Mouse (Mus musculus): ENCODE results near the gene Stn1. TPM values are rescaled to one million over a fixed set of nuclear protein-coding genes. Genes with fewer than 3 reads are reported as not detected.

Gene Stn1
- polyA plus RNA-seq, 1 experiment from 2014 or later, result 58.9 TPM

DNA sequence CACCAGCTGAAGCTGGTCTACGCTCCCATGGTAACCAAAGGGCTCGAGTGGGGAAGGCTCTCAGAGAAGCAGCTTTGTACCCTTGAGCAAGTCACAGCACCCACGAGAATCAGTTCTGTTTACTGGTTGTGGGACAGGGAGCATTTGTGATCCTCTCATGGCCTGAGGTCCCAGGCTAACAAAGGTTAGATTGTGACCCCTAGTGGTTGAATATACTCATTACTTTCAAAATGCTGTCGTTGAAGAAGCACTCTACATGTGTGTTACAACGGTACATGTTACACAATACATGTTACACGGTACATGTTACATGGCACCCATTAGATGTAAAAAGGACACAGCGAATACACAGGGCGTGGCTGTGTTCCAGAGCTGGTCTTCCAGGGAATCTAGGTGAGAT is 34.7 kb downstream of the Stn1 start:
- Histone ChIP-seq H3K4me2 (replicated peaks; ENCODE audit: low read depth, low read length) (no peak overlapping the region), H3K36me3 (ENCODE audit: insufficient read depth, low read length) (peaks cover 9% of the 10 kb centered on the region; the same call in 1 of the 2 replicates), H3K4me3 (ENCODE audit: low read length) (no peak overlapping the region), H3K9ac (replicated peaks; ENCODE audit: low read length) (no peak overlapping the region), H3K27me3 (ENCODE audit: insufficient read depth, low read length) (no peaks in the 10 kb centered on the region), H3K27ac (ENCODE audit: low read length) (no peak overlapping the region), H3K9me3 (ENCODE audit: low read length) (no peaks in the 10 kb centered on the region), H3K4me1 (ENCODE audit: insufficient read depth, low read length) (no peaks in the 10 kb centered on the region; the same call in none of the 2 replicates)
- WGBS, result 83% methylated on average over 8 of the region's 8 CpGs
- peak; percentile 13; the same call in 1 of the 2 replicates for ATAC-seq (ENCODE audit: low FRiP score, low TSS enrichment)

DNA sequence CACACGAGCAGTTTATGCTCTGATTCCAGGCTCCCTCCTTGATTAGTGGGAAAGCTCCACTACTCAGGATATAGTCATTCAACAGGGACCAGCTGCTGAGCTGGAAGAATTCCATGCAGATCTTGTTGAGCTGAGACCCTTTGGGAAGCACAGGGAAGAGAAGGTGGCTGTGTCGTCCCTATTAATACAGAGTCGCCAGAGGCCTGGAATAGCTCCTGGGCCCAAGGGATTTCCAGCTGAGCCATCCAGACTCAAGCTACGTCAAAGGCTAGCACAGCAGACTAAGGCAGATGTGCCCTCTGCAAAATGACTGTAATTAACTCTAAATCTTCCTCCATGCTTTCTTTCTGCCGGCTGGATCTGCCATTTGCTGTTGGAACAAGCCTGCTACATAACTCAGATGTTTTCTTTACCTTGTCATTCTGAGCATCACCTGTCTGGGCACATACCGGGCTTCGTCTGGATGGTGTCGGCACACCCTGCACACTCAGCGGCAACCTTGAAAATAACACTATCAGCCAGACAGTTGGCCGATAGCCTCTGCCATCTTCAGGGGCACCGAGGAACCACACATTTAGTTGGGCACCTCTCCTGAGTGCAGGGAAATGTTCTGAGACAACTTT is 36.8 kb downstream of the Stn1 start:
- Histone ChIP-seq H3K27ac (ENCODE audit: low read length) (no peak overlapping the region), H3K36me3 (ENCODE audit: insufficient read depth, low read length) (peaks cover 9% of the 10 kb centered on the region; the same call in 1 of the 2 replicates), H3K9ac (replicated peaks; ENCODE audit: low read length) (no peak overlapping the region), H3K4me3 (ENCODE audit: low read length) (no peak overlapping the region), H3K27me3 (ENCODE audit: insufficient read depth, low read length) (no peaks in the 10 kb centered on the region), H3K4me1 (ENCODE audit: insufficient read depth, low read length) (no peaks in the 10 kb centered on the region), H3K4me2 (replicated peaks; ENCODE audit: low read depth, low read length) (no peak overlapping the region), H3K9me3 (ENCODE audit: low read length) (no peaks in the 10 kb centered on the region)
- no peak for ATAC-seq (ENCODE audit: low FRiP score, low TSS enrichment)
- WGBS, result 79% methylated on average over 11 of the region's 11 CpGs

DNA sequence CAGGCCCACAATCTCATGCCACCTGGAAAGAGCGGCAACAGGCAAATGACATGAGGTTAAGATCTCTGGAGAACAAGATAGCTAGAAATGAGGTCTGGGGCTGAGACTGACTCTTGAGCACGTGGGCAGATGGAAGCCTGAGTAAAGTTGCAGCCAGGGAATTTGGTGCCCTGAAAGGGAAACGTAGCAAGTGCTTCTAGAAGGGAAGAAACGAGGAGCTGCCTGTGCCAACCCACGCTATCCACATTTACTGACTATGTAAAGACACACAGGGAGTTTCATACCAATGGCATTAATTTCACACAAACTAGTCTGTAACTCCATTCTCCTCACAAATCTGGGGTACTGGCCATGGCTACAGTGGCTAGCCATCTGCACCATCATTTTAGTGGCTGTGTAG is 37.5 kb downstream of the Stn1 start:
- no peaks in the 10 kb centered on the region for H3K4me1 ChIP-seq (ENCODE audit: insufficient read depth, low read length)
- H3K36me3 ChIP-seq (ENCODE audit: insufficient read depth, low read length), result peaks cover 6% of the 10 kb centered on the region; the same call in 1 of the 2 replicates
- no peaks in the 10 kb centered on the region for H3K27me3 ChIP-seq (ENCODE audit: insufficient read depth, low read length)
- 89% methylated on average over 5 of the region's 5 CpGs for WGBS
- H3K9me3 ChIP-seq (ENCODE audit: low read length), result no peaks in the 10 kb centered on the region
- H3K27ac ChIP-seq (ENCODE audit: low read length), result no peak overlapping the region
- no peak for ATAC-seq (ENCODE audit: low FRiP score, low TSS enrichment)
- H3K4me2 ChIP-seq (replicated peaks; ENCODE audit: low read depth, low read length), result no peak overlapping the region
- H3K9ac ChIP-seq (replicated peaks; ENCODE audit: low read length), result no peak overlapping the region
- no peak overlapping the region for H3K4me3 ChIP-seq (ENCODE audit: low read length)

DNA sequence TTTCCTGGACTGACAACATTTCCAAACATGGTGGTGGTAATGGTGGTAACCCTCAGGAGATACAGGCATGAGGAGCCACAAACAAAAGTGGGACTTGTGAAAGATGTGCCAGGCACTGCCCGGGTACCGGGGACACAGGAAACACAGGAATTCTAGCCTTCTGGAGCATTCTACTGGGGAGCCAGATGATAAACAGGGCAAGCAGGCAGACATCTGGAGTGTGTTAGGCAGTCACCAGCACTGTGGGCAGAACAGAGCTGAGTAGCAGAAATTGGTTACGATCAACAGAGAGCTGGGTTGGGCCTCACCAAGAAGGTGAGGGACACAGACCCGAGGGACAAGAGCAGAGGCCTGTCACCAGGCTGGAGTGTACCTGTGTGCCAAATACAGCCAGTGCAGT is 38.4 kb downstream of the Stn1 start:
- WGBS, result 68% methylated on average over 4 of the region's 4 CpGs
- H3K9ac ChIP-seq (replicated peaks; ENCODE audit: low read length), result no peak overlapping the region
- no peak overlapping the region for H3K4me3 ChIP-seq (ENCODE audit: low read length)
- H3K9me3 ChIP-seq (ENCODE audit: low read length), result no peaks in the 10 kb centered on the region
- H3K4me1 ChIP-seq (ENCODE audit: insufficient read depth, low read length), result no peaks in the 10 kb centered on the region
- no peak overlapping the region for H3K4me2 ChIP-seq (replicated peaks; ENCODE audit: low read depth, low read length)
- H3K36me3 ChIP-seq (ENCODE audit: insufficient read depth, low read length), result peaks cover 6% of the 10 kb centered on the region; the same call in 1 of the 2 replicates
- no peak overlapping the region for H3K27ac ChIP-seq (ENCODE audit: low read length)
- no peaks in the 10 kb centered on the region for H3K27me3 ChIP-seq (ENCODE audit: insufficient read depth, low read length)
- ATAC-seq (ENCODE audit: low FRiP score, low TSS enrichment), result no peak

DNA sequence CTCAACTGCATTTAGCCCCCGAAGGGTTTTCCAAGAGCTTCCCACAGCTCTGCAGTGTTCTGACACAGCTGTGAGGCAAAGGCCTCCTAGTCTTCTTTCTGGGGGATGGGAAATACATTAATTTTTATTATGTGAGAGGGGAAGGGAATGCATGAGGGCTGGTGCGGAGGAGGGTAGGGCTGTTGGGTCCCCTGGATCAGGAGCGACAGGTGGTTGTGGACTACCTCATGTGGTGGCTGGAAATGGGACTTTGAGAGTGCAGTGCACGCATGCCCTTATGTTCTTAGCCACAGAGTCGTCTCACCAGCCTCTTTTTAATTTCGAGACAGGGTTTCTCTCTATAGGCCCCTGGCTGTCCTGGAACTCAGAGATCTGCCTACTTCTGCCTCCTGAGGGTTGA is 39.6 kb downstream of the Stn1 start:
- Histone ChIP-seq H3K4me2 (replicated peaks; ENCODE audit: low read depth, low read length) (no peak overlapping the region), H3K4me1 (ENCODE audit: insufficient read depth, low read length) (no peaks in the 10 kb centered on the region), H3K27me3 (ENCODE audit: insufficient read depth, low read length) (no peaks in the 10 kb centered on the region), H3K4me3 (ENCODE audit: low read length) (no peak overlapping the region), H3K9ac (replicated peaks; ENCODE audit: low read length) (no peak overlapping the region), H3K27ac (ENCODE audit: low read length) (no peak overlapping the region), H3K9me3 (ENCODE audit: low read length) (no peaks in the 10 kb centered on the region), H3K36me3 (ENCODE audit: insufficient read depth, low read length) (peaks cover 6% of the 10 kb centered on the region; the same call in 1 of the 2 replicates)
- 78% methylated on average over 6 of the region's 6 CpGs for WGBS
- ATAC-seq (ENCODE audit: low FRiP score, low TSS enrichment), result no peak

DNA sequence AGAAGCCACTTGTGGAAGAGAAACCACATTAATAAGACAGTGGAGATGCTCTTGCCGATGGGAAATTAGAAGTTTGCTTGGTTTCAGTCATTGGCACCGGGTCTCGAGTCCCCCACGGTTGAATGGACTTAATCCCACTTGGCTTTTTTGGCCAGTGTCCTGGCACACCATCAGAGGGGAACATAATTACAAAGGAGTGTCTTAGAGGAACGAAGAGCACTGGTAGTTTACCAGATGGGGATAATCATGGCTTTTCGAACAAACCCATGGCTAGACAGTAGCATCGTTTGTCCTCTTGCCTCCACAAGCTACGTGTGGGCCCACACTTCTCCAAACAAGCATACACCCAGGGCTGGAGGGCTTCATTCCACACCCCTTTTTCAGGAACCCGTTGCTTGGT is 40.0 kb downstream of the Stn1 start:
- ATAC-seq (ENCODE audit: low FRiP score, low TSS enrichment), result no peak
- 78% methylated on average over 9 of the region's 9 CpGs for WGBS

DNA sequence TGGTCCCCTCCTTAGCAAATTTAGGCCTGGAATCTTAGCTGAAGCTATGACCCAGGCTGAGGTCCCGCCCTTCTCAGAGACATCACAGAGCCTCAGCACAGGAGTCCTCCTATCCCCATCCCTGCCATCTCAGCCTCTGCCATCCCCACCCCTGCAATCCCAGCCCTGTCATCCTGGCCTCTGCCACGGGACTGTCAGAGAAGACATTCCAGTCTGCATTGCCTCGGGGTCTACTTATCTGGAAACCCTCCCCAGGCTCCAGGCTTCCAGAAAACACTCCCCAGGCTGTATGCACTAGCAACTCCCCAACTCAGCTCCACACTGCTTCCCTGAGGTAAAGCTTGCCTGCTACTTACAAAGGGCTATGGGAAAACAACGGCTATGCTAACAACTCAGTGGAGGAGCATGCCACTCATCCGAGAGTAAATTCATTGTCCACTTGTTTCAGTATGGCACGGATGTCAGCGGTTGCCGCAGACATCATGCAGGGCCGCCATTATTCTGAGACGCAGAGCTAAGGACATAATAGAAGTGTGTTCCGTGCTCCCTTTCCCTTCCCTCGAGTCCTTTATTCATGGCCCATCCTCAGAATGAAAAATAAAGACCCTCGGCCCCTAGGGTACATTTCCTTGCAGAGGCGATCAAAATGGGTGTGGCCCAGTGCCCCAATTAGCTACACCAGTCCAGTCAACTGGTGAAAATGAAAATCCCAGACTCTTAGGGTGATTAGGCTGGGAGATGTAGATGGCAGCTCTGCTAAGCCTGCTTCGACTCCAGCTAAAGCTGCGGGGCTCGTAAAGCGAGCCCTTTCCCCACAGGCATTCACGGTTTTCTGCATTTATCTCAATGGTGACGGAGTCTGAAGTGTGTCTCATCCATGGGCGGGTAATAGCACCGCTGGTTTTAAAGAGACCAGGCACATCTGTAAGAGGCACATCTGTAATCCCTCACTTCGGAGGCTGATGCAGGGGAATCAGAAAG is 44.0 kb downstream of the Stn1 start:
- Histone ChIP-seq H3K4me2 (replicated peaks; ENCODE audit: low read depth, low read length) (no peak overlapping the region), H3K9ac (replicated peaks; ENCODE audit: low read length) (no peak overlapping the region), H3K27ac (ENCODE audit: low read length) (no peak overlapping the region), H3K4me1 (ENCODE audit: insufficient read depth, low read length) (no peaks in the 10 kb centered on the region), H3K36me3 (ENCODE audit: insufficient read depth, low read length) (no peaks in the 10 kb centered on the region), H3K4me3 (ENCODE audit: low read length) (no peak overlapping the region), H3K27me3 (ENCODE audit: insufficient read depth, low read length) (no peaks in the 10 kb centered on the region), H3K9me3 (ENCODE audit: low read length) (0 out of 2 replicates have a peak, but pooled peaks cover 3% of the 10 kb centered on the region)
- 76% methylated on average over 23 of the region's 23 CpGs for WGBS
- no peak for ATAC-seq (ENCODE audit: low FRiP score, low TSS enrichment)

More for the DNA sequence above, 40.0 kb downstream of the Stn1 start:
- Histone ChIP-seq H3K9me3 (ENCODE audit: low read length) (no peaks in the 10 kb centered on the region), H3K27me3 (ENCODE audit: insufficient read depth, low read length) (no peaks in the 10 kb centered on the region), H3K9ac (replicated peaks; ENCODE audit: low read length) (no peak overlapping the region), H3K4me3 (ENCODE audit: low read length) (no peak overlapping the region), H3K27ac (ENCODE audit: low read length) (no peak overlapping the region), H3K36me3 (ENCODE audit: insufficient read depth, low read length) (peaks cover 2% of the 10 kb centered on the region; the same call in 1 of the 2 replicates), H3K4me1 (ENCODE audit: insufficient read depth, low read length) (no peaks in the 10 kb centered on the region), H3K4me2 (replicated peaks; ENCODE audit: low read depth, low read length) (no peak overlapping the region)

DNA sequence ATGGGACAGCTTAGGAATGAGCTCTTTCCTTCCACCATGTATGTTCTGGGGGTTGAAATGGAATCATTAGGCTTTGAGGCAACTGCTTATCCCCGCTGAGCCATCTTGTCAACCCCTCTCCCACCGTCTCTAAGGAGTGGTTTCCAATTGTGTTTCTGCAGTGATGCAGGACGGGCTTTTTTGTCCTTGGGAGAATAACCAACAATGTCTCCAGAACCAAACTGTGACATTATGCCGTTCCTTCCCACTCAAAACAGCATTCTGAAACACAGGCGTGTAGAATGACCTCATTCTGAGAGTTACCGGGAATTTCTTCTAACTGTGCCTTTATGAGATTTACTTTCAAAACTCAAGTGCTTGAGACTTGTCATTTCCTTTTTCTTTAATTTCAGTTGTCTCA is 44.9 kb downstream of the Stn1 start:
- Histone ChIP-seq H3K9ac (replicated peaks; ENCODE audit: low read length) (no peak overlapping the region), H3K9me3 (ENCODE audit: low read length) (0 out of 2 replicates have a peak, but pooled peaks cover 3% of the 10 kb centered on the region), H3K4me1 (ENCODE audit: insufficient read depth, low read length) (0 out of 2 replicates have a peak, but pooled peaks cover 2% of the 10 kb centered on the region), H3K4me2 (replicated peaks; ENCODE audit: low read depth, low read length) (no peak overlapping the region), H3K36me3 (ENCODE audit: insufficient read depth, low read length) (no peaks in the 10 kb centered on the region), H3K27ac (ENCODE audit: low read length) (no peak overlapping the region), H3K27me3 (ENCODE audit: insufficient read depth, low read length) (no peaks in the 10 kb centered on the region), H3K4me3 (ENCODE audit: low read length) (no peak overlapping the region)
- ATAC-seq (ENCODE audit: low FRiP score, low TSS enrichment), result no peak
- 91% methylated on average over 6 of the region's 6 CpGs for WGBS

DNA sequence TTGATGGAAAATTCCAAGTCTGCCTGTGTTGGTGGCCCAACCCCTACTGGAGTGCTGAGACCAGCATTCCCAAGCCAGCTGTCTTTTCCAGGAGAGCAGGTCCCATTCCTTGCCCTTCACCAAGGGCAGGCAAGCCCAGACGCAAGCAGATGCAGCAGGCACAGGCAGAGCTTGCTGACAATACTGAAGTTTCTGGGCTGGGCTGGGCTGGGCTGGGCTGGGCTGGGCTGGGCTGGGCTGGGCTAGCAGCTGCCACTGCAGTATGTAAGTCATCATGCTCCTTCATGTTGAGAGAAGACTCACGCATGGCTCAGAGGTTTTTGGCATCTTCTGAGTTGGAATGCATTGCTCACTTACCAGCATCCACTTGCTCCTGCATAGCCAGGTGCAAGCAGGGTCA is 45.5 kb downstream of the Stn1 start:
- ATAC-seq (ENCODE audit: low FRiP score, low TSS enrichment), result peak; percentile 61; the same call in 1 of the 2 replicates
- WGBS, result 65% methylated on average over 2 of the region's 2 CpGs
- H3K4me1 ChIP-seq (ENCODE audit: insufficient read depth, low read length), result 0 out of 2 replicates have a peak, but pooled peaks cover 2% of the 10 kb centered on the region

More for the DNA sequence above, 45.5 kb downstream of the Stn1 start:
- no peaks in the 10 kb centered on the region for H3K27me3 ChIP-seq (ENCODE audit: insufficient read depth, low read length)
- no peak overlapping the region for H3K27ac ChIP-seq (ENCODE audit: low read length)
- H3K36me3 ChIP-seq (ENCODE audit: insufficient read depth, low read length), result no peaks in the 10 kb centered on the region
- no peak overlapping the region for H3K9ac ChIP-seq (replicated peaks; ENCODE audit: low read length)
- no peak overlapping the region for H3K4me3 ChIP-seq (ENCODE audit: low read length)
- H3K9me3 ChIP-seq (ENCODE audit: low read length), result 0 out of 2 replicates have a peak, but pooled peaks cover 3% of the 10 kb centered on the region
- H3K4me2 ChIP-seq (replicated peaks; ENCODE audit: low read depth, low read length), result no peak overlapping the region
